Mouse (Mus musculus): Measurements from ENCODE around the gene Psd. TPM values are rescaled to one million over a fixed set of nuclear protein-coding genes. Genes with fewer than 3 reads are reported as not detected.

The Psd gene
- polyA plus RNA-seq, 1 experiment = 0.71 TPM

GRCm38 (mm10) chr19:46300294-46301045, 26.5 kb downstream of the Psd start:
- no peak overlapping the region for H3K4me3 ChIP-seq (ENCODE audit: insufficient read depth, low read length)
- H3K27ac ChIP-seq (ENCODE audit: insufficient read depth, low read depth, low read length) = no peak overlapping the region
- peaks cover 8% of the 10 kb centered on the region for H3K4me1 ChIP-seq (ENCODE audit: control insufficient read depth, insufficient read depth, low read length)
- no peak for TF ChIP-seq POLR2A (IDR thresholded peaks at IDR 0.05; ENCODE audit: borderline replicate concordance, low read depth, low read length)
- no peak for TF ChIP-seq CTCF (IDR thresholded peaks at IDR 0.05; ENCODE audit: low read depth, low read length)

GRCm38 (mm10) chr19:46296938-46297337, 30.0 kb downstream of the Psd start:
- no peaks in the 10 kb centered on the region for H3K4me1 ChIP-seq (ENCODE audit: control insufficient read depth, insufficient read depth, low read length)
- no peak for TF ChIP-seq CTCF (IDR thresholded peaks at IDR 0.05; ENCODE audit: low read depth, low read length)
- TF ChIP-seq POLR2A (IDR thresholded peaks at IDR 0.05; ENCODE audit: borderline replicate concordance, low read depth, low read length) = no peak
- H3K4me3 ChIP-seq (ENCODE audit: insufficient read depth, low read length) = no peak overlapping the region
- H3K27ac ChIP-seq (ENCODE audit: insufficient read depth, low read depth, low read length) = no peak overlapping the region

GRCm38 (mm10) chr19:46290535-46291105, 36.3 kb downstream of the Psd start:
- no peaks in the 10 kb centered on the region for H3K4me1 ChIP-seq (ENCODE audit: control insufficient read depth, insufficient read depth, low read length)
- H3K27ac ChIP-seq (ENCODE audit: insufficient read depth, low read depth, low read length) = no peak overlapping the region
- H3K4me3 ChIP-seq (ENCODE audit: insufficient read depth, low read length) = no peak overlapping the region
- TF ChIP-seq CTCF (IDR thresholded peaks at IDR 0.05; ENCODE audit: low read depth, low read length) (no peak), POLR2A (IDR thresholded peaks at IDR 0.05; ENCODE audit: borderline replicate concordance, low read depth, low read length) (no peak)

DNA sequence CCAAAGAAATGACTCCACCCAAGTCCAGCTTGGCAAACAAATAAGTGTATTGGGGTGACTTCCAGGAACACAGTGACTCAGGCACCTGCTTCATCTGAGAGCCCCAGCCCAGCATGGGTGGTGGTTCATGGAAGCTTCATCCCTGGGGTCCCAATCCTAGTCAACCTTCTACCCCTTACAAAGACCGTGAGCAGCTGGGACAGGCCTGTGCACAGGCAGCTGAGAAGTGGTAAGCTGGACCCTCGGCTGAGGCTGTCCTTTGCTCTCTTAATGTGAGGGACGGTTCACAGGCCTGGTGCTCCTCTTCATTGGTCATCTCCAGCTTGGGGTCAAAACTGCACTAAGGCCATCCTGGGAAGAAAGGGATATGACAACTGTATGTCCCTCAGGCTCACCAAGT, 39.4 kb downstream of the Psd start:
- Histone ChIP-seq H3K27ac (ENCODE audit: insufficient read depth, low read depth, low read length) (no peak overlapping the region), H3K4me3 (ENCODE audit: insufficient read depth, low read length) (no peak overlapping the region), H3K4me1 (ENCODE audit: control insufficient read depth, insufficient read depth, low read length) (no peaks in the 10 kb centered on the region)
- TF ChIP-seq POLR2A (IDR thresholded peaks at IDR 0.05; ENCODE audit: borderline replicate concordance, low read depth, low read length) (no peak), CTCF (IDR thresholded peaks at IDR 0.05; ENCODE audit: low read depth, low read length) (no peak)

DNA sequence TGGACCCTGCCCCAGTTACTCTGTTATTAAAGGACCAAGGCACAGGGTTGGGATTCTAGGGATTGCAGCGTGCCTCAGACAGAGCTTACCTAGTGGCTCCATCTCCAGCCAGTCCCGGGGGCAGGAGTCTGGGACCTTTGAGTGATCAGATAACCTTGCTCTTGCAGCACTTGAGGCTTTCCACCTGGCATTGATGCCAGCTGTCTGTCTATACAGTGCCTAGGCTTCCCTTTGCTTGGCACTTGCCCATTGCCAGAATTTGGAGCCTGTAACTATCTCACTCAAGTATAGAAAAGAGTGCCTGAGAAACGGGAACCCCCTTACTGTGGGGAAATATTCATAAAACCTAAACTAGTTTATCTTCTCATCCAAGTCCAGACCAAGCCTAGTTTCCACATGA, 40.0 kb downstream of the Psd start:
- no peak overlapping the region for H3K27ac ChIP-seq (ENCODE audit: insufficient read depth, low read depth, low read length)
- no peaks in the 10 kb centered on the region for H3K4me1 ChIP-seq (ENCODE audit: control insufficient read depth, insufficient read depth, low read length)
- H3K4me3 ChIP-seq (ENCODE audit: insufficient read depth, low read length) = no peak overlapping the region
- TF ChIP-seq CTCF (IDR thresholded peaks at IDR 0.05; ENCODE audit: low read depth, low read length) (no peak), POLR2A (IDR thresholded peaks at IDR 0.05; ENCODE audit: borderline replicate concordance, low read depth, low read length) (no peak)

DNA sequence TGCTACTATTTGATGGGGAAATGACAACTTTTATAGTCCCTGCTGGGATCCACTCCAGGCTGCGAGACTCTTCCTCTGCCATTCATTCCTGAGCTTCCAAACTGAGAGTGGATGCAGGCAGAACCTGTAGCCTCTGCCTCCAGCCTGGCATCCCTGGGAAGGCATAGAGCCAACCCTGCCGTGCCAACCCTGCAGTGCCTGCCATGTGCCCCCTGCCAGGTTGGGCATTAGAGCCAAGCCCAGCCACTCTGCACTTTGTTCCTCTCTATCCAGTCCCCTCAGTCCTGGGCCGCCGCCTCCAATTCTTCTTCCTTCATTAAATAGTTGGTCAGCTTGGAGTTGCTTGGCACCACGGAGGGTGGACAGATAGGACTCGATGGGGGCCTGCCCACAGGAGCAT, 40.9 kb downstream of the Psd start:
- H3K4me1 ChIP-seq (ENCODE audit: control insufficient read depth, insufficient read depth, low read length) = no peaks in the 10 kb centered on the region
- TF ChIP-seq CTCF (IDR thresholded peaks at IDR 0.05; ENCODE audit: low read depth, low read length) (no peak), POLR2A (IDR thresholded peaks at IDR 0.05; ENCODE audit: borderline replicate concordance, low read depth, low read length) (no peak)

DNA sequence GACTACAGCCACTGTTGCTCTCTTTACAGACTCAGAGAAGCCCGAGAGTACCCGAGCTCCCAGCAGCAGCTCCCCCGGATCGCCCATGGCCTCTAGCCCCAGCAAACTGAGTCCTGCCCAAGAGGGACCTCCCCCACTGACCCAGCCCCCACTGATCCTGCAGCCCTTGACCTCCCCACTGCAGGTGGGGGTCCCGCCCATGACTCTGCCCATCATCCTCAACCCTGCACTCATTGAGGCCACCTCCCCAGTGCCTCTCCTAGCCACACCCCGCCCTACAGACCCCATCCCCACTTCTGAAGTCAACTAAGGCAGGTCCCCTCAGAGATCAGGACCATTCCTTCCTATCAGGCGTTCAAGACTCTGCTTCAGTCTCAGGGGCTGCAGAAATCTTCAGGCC, 41.3 kb downstream of the Psd start:
- TF ChIP-seq CTCF (IDR thresholded peaks at IDR 0.05; ENCODE audit: low read depth, low read length) = no peak
- no peak for TF ChIP-seq POLR2A (IDR thresholded peaks at IDR 0.05; ENCODE audit: borderline replicate concordance, low read depth, low read length)
- H3K4me3 ChIP-seq (ENCODE audit: insufficient read depth, low read length) = no peak overlapping the region
- no peak overlapping the region for H3K27ac ChIP-seq (ENCODE audit: insufficient read depth, low read depth, low read length)
- no peaks in the 10 kb centered on the region for H3K4me1 ChIP-seq (ENCODE audit: control insufficient read depth, insufficient read depth, low read length)

More for the DNA sequence above, 40.9 kb downstream of the Psd start:
- Histone ChIP-seq H3K4me3 (ENCODE audit: insufficient read depth, low read length) (no peak overlapping the region), H3K27ac (ENCODE audit: insufficient read depth, low read depth, low read length) (no peak overlapping the region)

GRCm38 (mm10) chr19:46284686-46285085, 42.3 kb downstream of the Psd start:
- no peak for TF ChIP-seq CTCF (IDR thresholded peaks at IDR 0.05; ENCODE audit: low read depth, low read length)
- no peak for TF ChIP-seq POLR2A (IDR thresholded peaks at IDR 0.05; ENCODE audit: borderline replicate concordance, low read depth, low read length)
- no peak overlapping the region for H3K27ac ChIP-seq (ENCODE audit: insufficient read depth, low read depth, low read length)
- no peaks in the 10 kb centered on the region for H3K4me1 ChIP-seq (ENCODE audit: control insufficient read depth, insufficient read depth, low read length)
- H3K4me3 ChIP-seq (ENCODE audit: insufficient read depth, low read length) = no peak overlapping the region

- TF ChIP-seq POLR2A (IDR thresholded peaks at IDR 0.05; ENCODE audit: borderline replicate concordance, low read depth, low read length) = no peak
- no peaks in the 10 kb centered on the region for H3K4me1 ChIP-seq (ENCODE audit: control insufficient read depth, insufficient read depth, low read length)
- no peak overlapping the region for H3K27ac ChIP-seq (ENCODE audit: insufficient read depth, low read depth, low read length)
- no peak overlapping the region for H3K4me3 ChIP-seq (ENCODE audit: insufficient read depth, low read length)
These were observed 44.7 kb downstream of the Psd start for GRCm38 (mm10) chr19:46282081-46282849.

DNA sequence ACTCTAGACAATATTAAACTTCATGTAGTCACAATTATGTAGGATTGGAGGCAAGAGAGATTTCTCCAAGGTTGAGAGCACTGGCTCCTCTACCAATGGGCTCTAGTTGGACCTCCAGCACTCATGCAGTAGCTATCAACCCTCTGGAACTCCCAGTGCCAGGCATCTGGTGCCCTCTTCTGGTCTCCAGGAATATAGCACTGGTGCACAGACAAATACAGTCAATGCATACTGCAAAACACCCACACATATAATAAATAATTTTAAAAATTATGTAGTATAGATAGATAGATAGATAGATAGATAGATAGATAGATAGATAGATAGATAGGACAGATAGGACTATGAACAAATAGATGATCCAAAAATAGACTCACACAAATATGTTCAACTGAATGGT, 51.6 kb downstream of the Psd start:
- no peak overlapping the region for H3K4me3 ChIP-seq (ENCODE audit: insufficient read depth, low read length)
- H3K4me1 ChIP-seq (ENCODE audit: control insufficient read depth, insufficient read depth, low read length) = no peaks in the 10 kb centered on the region
- no peak overlapping the region for H3K27ac ChIP-seq (ENCODE audit: insufficient read depth, low read depth, low read length)
- TF ChIP-seq POLR2A (IDR thresholded peaks at IDR 0.05; ENCODE audit: borderline replicate concordance, low read depth, low read length) (no peak), CTCF (IDR thresholded peaks at IDR 0.05; ENCODE audit: low read depth, low read length) (0 out of 2 replicates have a peak, but pooled peaks have one; percentile 32)
